Mouse (Mus musculus) fibroblast of lung, adult 2 months (primary cell): ENCODE measurements at regions not wholly inside any gene's neighbourhood (a gene's known extent, or its start where the extent isn't known, plus 50 kb on each side); places are given as distances from the start of the nearest gene placed in this dataset.

Experiments
- DNase-seq: peaks from one replicate; pipeline ENCODE4 v3.0.0-alpha.2; 2011; ENCODE audit warnings: low read depth

- DNase-seq = no peak
Observed at GRCm38 (mm10) chr5:47336511-47336910, 646.4 kb upstream of the Slit2 start.

GRCm38 (mm10) chr5:47339807-47340206 lies 643.1 kb upstream of the Slit2 start:
- no peak for DNase-seq

- DNase-seq = no peak
Observed at GRCm38 (mm10) chr5:47370184-47370583, 612.8 kb upstream of the Slit2 start.

GRCm38 (mm10) chr5:47385930-47386329 lies 597.0 kb upstream of the Slit2 start:
- DNase-seq = no peak

- DNase-seq = no peak
Observed at GRCm38 (mm10) chr5:47386750-47387149, 596.2 kb upstream of the Slit2 start.

- DNase-seq = no peak
Observed at GRCm38 (mm10) chr5:47390735-47391134, 592.2 kb upstream of the Slit2 start.

GRCm38 (mm10) chr5:47396874-47397273 lies 586.1 kb upstream of the Slit2 start:
- peak; percentile 36 for DNase-seq

GRCm38 (mm10) chr5:47421916-47422315 lies 561.0 kb upstream of the Slit2 start:
- no peak for DNase-seq

- no peak for DNase-seq
Observed at GRCm38 (mm10) chr5:47426040-47426439, 556.9 kb upstream of the Slit2 start.

- DNase-seq = no peak
Observed at GRCm38 (mm10) chr5:47426467-47426866, 556.5 kb upstream of the Slit2 start.

- no peak for DNase-seq
Observed at GRCm38 (mm10) chr5:47429217-47430172, 553.4 kb upstream of the Slit2 start.

- no peak for DNase-seq
Observed at GRCm38 (mm10) chr5:47431599-47432328, 551.2 kb upstream of the Slit2 start.

- DNase-seq = no peak
Observed at GRCm38 (mm10) chr5:47436455-47436854, 546.5 kb upstream of the Slit2 start.

- no peak for DNase-seq
Observed at GRCm38 (mm10) chr5:47446305-47447028, 536.5 kb upstream of the Slit2 start.

GRCm38 (mm10) chr5:47464848-47465247 lies 518.1 kb upstream of the Slit2 start:
- DNase-seq = no peak

GRCm38 (mm10) chr5:47469394-47469793 lies 513.5 kb upstream of the Slit2 start:
- DNase-seq = peak; percentile 40

- peak; percentile 57 for DNase-seq
Observed at GRCm38 (mm10) chr5:47472027-47472825, 510.7 kb upstream of the Slit2 start.

- DNase-seq = no peak
Observed at GRCm38 (mm10) chr5:47479908-47480307, 503.0 kb upstream of the Slit2 start.

GRCm38 (mm10) chr5:47496218-47496617 lies 486.7 kb upstream of the Slit2 start:
- no peak for DNase-seq

GRCm38 (mm10) chr5:47502764-47503416 lies 480.0 kb upstream of the Slit2 start:
- DNase-seq = no peak
